Mouse (Mus musculus) liver, embryonic 14.5 days (tissue): ENCODE measurements around the gene Anks1.

ENCODE experiments used
- CTCF ChIP-seq: IDR thresholded peaks from 2 replicates; pipeline ENCODE4 v1.5.1; 2016; ENCODE audit warnings: antibody characterized with exemption, low read depth, control low read depth
- EP300 ChIP-seq: IDR thresholded peaks from 2 replicates; pipeline ENCODE4 v1.6.1; 2016; ENCODE audit warnings: antibody characterized with exemption, low read depth

DNA sequence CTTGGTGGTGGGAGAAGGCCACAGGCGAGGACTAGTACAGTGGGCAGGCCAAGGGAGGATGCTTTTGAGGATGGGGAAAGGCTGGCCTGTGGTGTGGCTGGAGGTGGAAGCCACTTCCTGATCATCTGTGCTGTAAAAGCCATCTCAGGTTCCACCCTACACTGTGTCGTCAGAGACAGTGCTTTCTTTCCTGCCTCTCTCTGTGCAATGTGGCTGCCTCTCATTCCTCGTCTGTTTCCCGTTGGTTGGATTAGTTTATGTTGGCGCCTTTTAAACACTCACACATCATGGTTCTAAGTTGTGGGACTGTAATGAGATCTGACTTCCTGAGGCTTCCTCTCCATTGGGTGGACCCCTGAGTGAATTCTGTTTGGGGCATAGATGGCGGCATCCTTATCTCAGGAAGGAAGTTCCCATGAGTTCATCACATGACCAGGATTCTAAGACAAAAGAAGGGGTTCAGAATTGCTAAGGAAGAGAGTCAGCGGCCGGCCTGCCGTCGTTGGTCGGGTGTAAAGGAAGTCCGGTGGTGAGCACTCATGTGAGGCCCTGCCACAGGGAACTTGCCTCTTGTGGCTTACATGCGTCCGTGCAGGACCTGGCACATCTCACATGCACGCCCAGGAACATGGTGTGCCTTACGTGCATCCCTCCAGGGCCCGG is 106.1 kb downstream of the Anks1 start:
- TF ChIP-seq CTCF (peak; percentile 32), EP300 (peak; percentile 28; the same call in 1 of the 2 replicates)
